Comparison of ENCODE assay signal across 16 mouse cellular contexts in the genomic region with DNA sequence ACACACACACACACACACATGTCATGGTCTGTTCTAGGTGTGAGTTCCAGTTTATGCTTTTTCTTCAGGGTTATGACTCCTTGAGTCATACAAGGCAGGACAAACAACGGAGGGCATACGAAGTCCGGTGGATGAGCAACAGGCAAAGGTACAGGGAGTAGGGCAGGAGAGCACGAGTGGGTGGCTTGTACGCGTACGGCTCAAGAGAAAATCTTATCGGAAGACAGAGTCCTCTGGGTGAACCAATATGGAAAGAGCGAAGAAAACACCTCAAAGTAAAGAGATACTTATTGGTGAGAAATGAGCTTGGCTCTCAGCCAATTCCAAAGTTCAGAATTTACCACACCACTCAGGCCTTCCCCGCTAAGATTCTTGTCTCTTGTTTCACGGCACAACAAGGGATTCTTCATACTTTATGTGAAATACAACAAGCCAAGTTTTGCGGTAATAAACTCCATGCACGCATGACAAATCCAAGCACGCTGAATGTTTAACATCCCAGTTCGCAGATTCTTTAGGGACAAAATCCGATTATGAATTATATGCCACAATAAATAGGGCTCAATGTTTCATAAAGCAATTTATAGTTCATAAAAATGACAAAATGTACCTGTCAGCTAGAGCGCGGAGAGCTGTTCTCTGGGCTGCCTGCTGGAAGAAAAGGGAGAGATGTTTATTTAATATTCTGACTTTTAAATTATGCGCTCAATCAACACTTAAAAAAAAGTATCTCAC.
A peak's percentile ranks its signal among the peaks of the same experiment; 100 is the strongest.
DNase-seq lines count a peak whose midpoint lies in the region; ATAC-seq and TF ChIP-seq lines count a peak whose summit lies in the region.
"Had no signal": no experiment of that assay in that cellular context is flagged by ENCODE, and none has a peak within 500 bp of the region (broad histone marks: within the 10 kb centered on the region; RNA-seq: fewer than 3 reads in every experiment).

No protein-coding gene starts in this region.

- no peak for TF ChIP-seq CTCF in lung, embryonic 14.5 days (IDR thresholded peaks at IDR 0.05; ENCODE audit: low read depth)
- no peak for TF ChIP-seq CTCF in intestine, postnatal 0 days (IDR thresholded peaks at IDR 0.05; ENCODE audit: low read depth)

- H3K9ac ChIP-seq in kidney, embryonic 15.5 days, result no peak overlapping the region
- H3K9ac ChIP-seq in lung, embryonic 14.5 days, result no peak overlapping the region
- H3K9ac ChIP-seq in embryonic facial prominence, embryonic 15.5 days, result no peak overlapping the region
- H3K9ac ChIP-seq in intestine, postnatal 0 days (ENCODE audit: low read depth, low read length), result no peak overlapping the region
- H3K9ac ChIP-seq: forebrain, postnatal 0 days; heart, embryonic 15.5 days; limb, embryonic 15.5 days; midbrain, embryonic 13.5 days had no signal

- WGBS in kidney, embryonic 15.5 days, result 62% methylated on average over 19 of the region's 19 CpGs
- 53% methylated on average over 19 of the region's 19 CpGs for WGBS in lung, embryonic 14.5 days
- WGBS in embryonic facial prominence, embryonic 15.5 days, result 54% methylated on average over 19 of the region's 19 CpGs
- WGBS in intestine, postnatal 0 days, result 36% methylated on average over 19 of the region's 19 CpGs

- H3K4me1 ChIP-seq in kidney, embryonic 15.5 days, result peaks cover 18% of the 10 kb centered on the region
- H3K4me1 ChIP-seq in lung, embryonic 14.5 days (ENCODE audit: insufficient read depth), result 0 out of 2 replicates have a peak, but pooled peaks cover 4% of the 10 kb centered on the region
- peaks cover 23% of the 10 kb centered on the region for H3K4me1 ChIP-seq in embryonic facial prominence, embryonic 15.5 days
- H3K4me1 ChIP-seq in intestine, postnatal 0 days (replicated peaks; ENCODE audit: control insufficient read depth, insufficient read depth, low read length), result peaks cover 7% of the 10 kb centered on the region; the same call in 1 of the 2 replicates
- H3K4me1 ChIP-seq: heart, embryonic 15.5 days had no signal

- no peaks in the 10 kb centered on the region for H3K9me3 ChIP-seq in kidney, embryonic 15.5 days (replicated peaks)
- H3K9me3 ChIP-seq in lung, embryonic 14.5 days (ENCODE audit: low read depth, low read length), result no peaks in the 10 kb centered on the region
- no peaks in the 10 kb centered on the region for H3K9me3 ChIP-seq in embryonic facial prominence, embryonic 15.5 days (replicated peaks)
- no peaks in the 10 kb centered on the region for H3K9me3 ChIP-seq in intestine, postnatal 0 days (ENCODE audit: control insufficient read depth)
- H3K9me3 ChIP-seq: forebrain, embryonic 10.5 days; heart, embryonic 15.5 days; limb, embryonic 15.5 days; midbrain, embryonic 13.5 days had no signal

- H3K27ac ChIP-seq in kidney, embryonic 15.5 days, result peak overlapping the region; percentile 48; the same call in 1 of the 2 replicates
- H3K27ac ChIP-seq in lung, embryonic 14.5 days (ENCODE audit: low read depth), result no peak overlapping the region
- H3K27ac ChIP-seq in embryonic facial prominence, embryonic 15.5 days (replicated peaks), result 0 out of 2 replicates have a peak overlapping the region, but pooled peaks have one; percentile 28
- peak overlapping the region; percentile 41; the same call in 1 of the 2 replicates for H3K27ac ChIP-seq in intestine, postnatal 0 days (ENCODE audit: low read depth, low read length)
- H3K27ac ChIP-seq: forebrain, embryonic 10.5 days; heart, embryonic 15.5 days; hindbrain, postnatal 0 days; limb, embryonic 15.5 days; midbrain, embryonic 13.5 days had no signal

- no peak for DNase-seq in kidney, adult 18-20 months
- peak; percentile 52 for DNase-seq in lung, embryonic 14.5 days
- DNase-seq in lung, postnatal 25 days (ENCODE audit: low spot score), result no peak
- DNase-seq in cerebellum, adult 8-10 months, result no peak
- DNase-seq in thymus, postnatal 0 days (ENCODE audit: low spot score), result no peak
- DNase-seq: cerebellum, adult 9-11 months had no signal

- ATAC-seq in kidney, embryonic 15.5 days (replicated peaks; ENCODE audit: low FRiP score), result 0 out of 2 replicates have a peak, but pooled peaks have one; percentile 34
- ATAC-seq in lung, embryonic 14.5 days (ENCODE audit: insufficient read depth), result peak; percentile 16; the same call in 1 of the 2 replicates
- ATAC-seq in embryonic facial prominence, embryonic 15.5 days (ENCODE audit: insufficient number of reproducible peaks, low FRiP score, low TSS enrichment, low read depth), result 0 out of 2 replicates have a peak, but pooled peaks have one; percentile 29
- peak; percentile 60 for ATAC-seq in intestine, postnatal 0 days
- ATAC-seq: midbrain, embryonic 13.5 days had no signal

- no peaks in the 10 kb centered on the region for H3K27me3 ChIP-seq in kidney, embryonic 15.5 days
- no peaks in the 10 kb centered on the region for H3K27me3 ChIP-seq in lung, embryonic 14.5 days (ENCODE audit: insufficient read depth, low read length)
- no peaks in the 10 kb centered on the region for H3K27me3 ChIP-seq in embryonic facial prominence, embryonic 15.5 days
- H3K27me3 ChIP-seq in intestine, postnatal 0 days (replicated peaks; ENCODE audit: control insufficient read depth, insufficient read depth, low read length), result no peaks in the 10 kb centered on the region
- H3K27me3 ChIP-seq: heart, embryonic 15.5 days; limb, embryonic 15.5 days; midbrain, embryonic 13.5 days had no signal

- H3K36me3 ChIP-seq in kidney, embryonic 15.5 days, result no peaks in the 10 kb centered on the region
- H3K36me3 ChIP-seq in lung, embryonic 14.5 days (ENCODE audit: insufficient read depth), result no peaks in the 10 kb centered on the region
- H3K36me3 ChIP-seq in embryonic facial prominence, embryonic 15.5 days, result no peaks in the 10 kb centered on the region
- H3K36me3 ChIP-seq in intestine, postnatal 0 days (ENCODE audit: control insufficient read depth, insufficient read depth), result no peaks in the 10 kb centered on the region
- H3K36me3 ChIP-seq: forebrain, embryonic 10.5 days; heart, embryonic 15.5 days; limb, embryonic 15.5 days; midbrain, embryonic 13.5 days had no signal

- no peak overlapping the region for H3K4me3 ChIP-seq in kidney, embryonic 15.5 days (replicated peaks)
- H3K4me3 ChIP-seq in lung, embryonic 14.5 days (ENCODE audit: low read depth, low read length), result no peak overlapping the region
- no peak overlapping the region for H3K4me3 ChIP-seq in embryonic facial prominence, embryonic 15.5 days (replicated peaks)
- no peak overlapping the region for H3K4me3 ChIP-seq in intestine, postnatal 0 days (ENCODE audit: low read depth, low read length)
- H3K4me3 ChIP-seq: forebrain, embryonic 10.5 days; heart, embryonic 15.5 days; limb, embryonic 15.5 days; midbrain, embryonic 13.5 days; myocyte had no signal

- H3K4me2 ChIP-seq in kidney, embryonic 15.5 days, result no peak overlapping the region
- no peak overlapping the region for H3K4me2 ChIP-seq in lung, embryonic 14.5 days
- H3K4me2 ChIP-seq in embryonic facial prominence, embryonic 15.5 days (replicated peaks), result no peak overlapping the region
- H3K4me2 ChIP-seq in intestine, postnatal 0 days (replicated peaks; ENCODE audit: low read depth), result peak overlapping the region; percentile 48
- H3K4me2 ChIP-seq: heart, embryonic 15.5 days; limb, embryonic 15.5 days; midbrain, embryonic 13.5 days had no signal
